Mouse (Mus musculus): Measurements from ENCODE around the gene Slit1. TPM values are rescaled to one million over a fixed set of nuclear protein-coding genes. Genes with fewer than 3 reads are reported as not detected.

Gene Slit1
- total RNA-seq, 4 experiments from 2014 or later, result 43.6 to 51.7 (median 48.7) TPM

Small RNAs within 50 kb of the gene (microRNA-seq; reads per million reads assigned to microRNA genes)
- gene Mir8091, result 0 reads per million in 2 experiments

Other genes starting within 250 kb of the Slit1 start
- 10 to 100 TPM; 13.5 to 15.5 (median 14.8) TPM for gene Gm340, start 161.3 kb downstream of the Slit1 start, total RNA-seq (2022)
- 1 to 10 TPM; 3.2 to 5.5 (median 3.8) TPM for gene Arhgap19, start 58.4 kb upstream of the Slit1 start, total RNA-seq (2022)
- 10 to 100 TPM; 18.5 to 22.1 (median 20.7) TPM for gene Frat1, start 86.3 kb upstream of the Slit1 start, total RNA-seq (2022)
- gene Frat2, start 104.5 kb upstream of the Slit1 start, total RNA-seq (2022), result 1 to 10 TPM; 5.9 to 8.2 (median 6.5) TPM
- 10 to 100 TPM; 30.1 to 33.4 (median 30.9) TPM for gene Rrp12, start 152.5 kb upstream of the Slit1 start, total RNA-seq (2022)
- gene Pgam1, start 168.3 kb upstream of the Slit1 start, total RNA-seq (2022), result 100 to 1,000 TPM; 554 to 587 (median 579) TPM
- 10 to 100 TPM; 26.0 to 31.7 (median 29.0) TPM for gene Exosc1, start 189.8 kb upstream of the Slit1 start, total RNA-seq (2022)
- gene Zdhhc16, start 189.8 kb upstream of the Slit1 start, total RNA-seq (2022), result 10 to 100 TPM; 38.1 to 43.7 (median 42.7) TPM
- gene Mms19, start 237.5 kb upstream of the Slit1 start, total RNA-seq (2022), result 10 to 100 TPM; 29.3 to 43.8 (median 34.7) TPM
- 10 to 100 TPM; 12.0 to 13.2 (median 12.5) TPM for gene Ubtd1, start 238.1 kb upstream of the Slit1 start, total RNA-seq (2022)